Mouse (Mus musculus) kidney, postnatal 4 days (tissue): ENCODE results near the gene Zmynd15.
"Not testable (repeated sequence)": the region's sequence is repeated elsewhere in the genome, so short reads cannot be mapped to it uniquely, and the experiment has no call there.

Experiments
- DNase-seq, 2 experiments: peaks; one replicate each; pipeline ENCODE4 v3.0.0; 2021; ENCODE audit warnings: mixed read lengths in 2 of 2

Gene Zmynd15

GRCm38 (mm10) chr11:70458688-70459600 is at the start of gene Zmynd15:
Gene Zmynd15 (plus strand): TSS chr11:70459433.
- DNase-seq: no peak

- DNase-seq: peak; percentile 95 to 96
These were observed 49.5 kb upstream of the Zmynd15 start, which contains the start of gene Pelp1 for GRCm38 (mm10) chr11:70409594-70410296. Gene Pelp1 (minus strand): TSS chr11:70410031.

GRCm38 (mm10) chr11:70410297-70410643 is 49.0 kb upstream of the Zmynd15 start:
- no peak for DNase-seq

GRCm38 (mm10) chr11:70412591-70412990 is 46.6 kb upstream of the Zmynd15 start:
- no peak for DNase-seq

- peak; percentile 84 to 87 for DNase-seq
These were observed 45.3 kb upstream of the Zmynd15 start for GRCm38 (mm10) chr11:70413961-70414360.

- DNase-seq: no peak
These were observed 41.0 kb upstream of the Zmynd15 start for GRCm38 (mm10) chr11:70418199-70418598.

GRCm38 (mm10) chr11:70419486-70419885 is 39.7 kb upstream of the Zmynd15 start:
- no peak for DNase-seq

GRCm38 (mm10) chr11:70426598-70426997 is 32.6 kb upstream of the Zmynd15 start:
- not testable (repeated sequence) for DNase-seq

- peak in 1 of 2 experiments; percentile 7 for DNase-seq
These were observed 27.7 kb upstream of the Zmynd15 start for GRCm38 (mm10) chr11:70431574-70431973.

- DNase-seq: peak; percentile 98
These were observed 27.0 kb upstream of the Zmynd15 start, which contains the start of gene Arrb2 for GRCm38 (mm10) chr11:70432048-70432894. Gene Arrb2 (plus strand): TSS chr11:70432635.

- no peak for DNase-seq
These were observed 26.2 kb upstream of the Zmynd15 start for GRCm38 (mm10) chr11:70432895-70433568.

- peak in 1 of 2 experiments; percentile 9 for DNase-seq
These were observed 25.7 kb upstream of the Zmynd15 start for GRCm38 (mm10) chr11:70433569-70433943.

GRCm38 (mm10) chr11:70433951-70434350 is 25.3 kb upstream of the Zmynd15 start:
- DNase-seq: no peak

GRCm38 (mm10) chr11:70435476-70435875 is 23.8 kb upstream of the Zmynd15 start:
- DNase-seq: no peak

GRCm38 (mm10) chr11:70437426-70437825 is 21.8 kb upstream of the Zmynd15 start:
- no peak for DNase-seq

- no peak for DNase-seq
These were observed 20.4 kb upstream of the Zmynd15 start for GRCm38 (mm10) chr11:70438728-70439374.

GRCm38 (mm10) chr11:70440637-70441036 is 18.6 kb upstream of the Zmynd15 start:
- DNase-seq: no peak

GRCm38 (mm10) chr11:70441882-70442281 is 17.4 kb upstream of the Zmynd15 start:
- no peak for DNase-seq

GRCm38 (mm10) chr11:70443964-70444363 is 15.3 kb upstream of the Zmynd15 start:
- DNase-seq: no peak

- DNase-seq: no peak
These were observed 14.6 kb upstream of the Zmynd15 start for GRCm38 (mm10) chr11:70444667-70445066.

- peak; percentile 17 to 41 for DNase-seq
These were observed 12.5 kb upstream of the Zmynd15 start for GRCm38 (mm10) chr11:70446756-70447155.

GRCm38 (mm10) chr11:70447373-70447772 is 11.9 kb upstream of the Zmynd15 start:
- DNase-seq: no peak
